Mouse (Mus musculus): ENCODE measurements around the gene Ppl. TPM values are rescaled to one million over a fixed set of nuclear protein-coding genes. Genes with fewer than 3 reads are reported as not detected.

Ppl gene
- polyA plus RNA-seq, 1 experiment = 1.2 TPM

- peak; percentile 85 for DNase-seq (ENCODE audit: low read depth)
- no peak for TF ChIP-seq CTCF (IDR thresholded peaks at IDR 0.05; ENCODE audit: borderline replicate concordance, extremely low read depth, insufficient read depth, insufficient read length)
- no peak for TF ChIP-seq POLR2A (IDR thresholded peaks at IDR 0.05; ENCODE audit: borderline replicate concordance, extremely low read depth, insufficient read depth, insufficient read length, poor library complexity, severe bottlenecking)
Observed at GRCm38 (mm10) chr16:5146367-5147036, 14.3 kb upstream of the Ppl start.

- TF ChIP-seq CTCF (IDR thresholded peaks at IDR 0.05; ENCODE audit: borderline replicate concordance, extremely low read depth, insufficient read depth, insufficient read length) = peak; percentile 67; the same call in 1 of the 2 replicates
- no peak for TF ChIP-seq POLR2A (IDR thresholded peaks at IDR 0.05; ENCODE audit: borderline replicate concordance, extremely low read depth, insufficient read depth, insufficient read length, poor library complexity, severe bottlenecking)
- peak; percentile 93 for DNase-seq (ENCODE audit: low read depth)
Observed at GRCm38 (mm10) chr16:5145570-5145969, 13.3 kb upstream of the Ppl start.

- TF ChIP-seq POLR2A (IDR thresholded peaks at IDR 0.05; ENCODE audit: borderline replicate concordance, extremely low read depth, insufficient read depth, insufficient read length, poor library complexity, severe bottlenecking) (no peak), CTCF (IDR thresholded peaks at IDR 0.05; ENCODE audit: borderline replicate concordance, extremely low read depth, insufficient read depth, insufficient read length) (no peak)
- DNase-seq (ENCODE audit: low read depth) = peak; percentile 37
Observed at GRCm38 (mm10) chr16:5139741-5140140, 7.5 kb upstream of the Ppl start.

- no peak for TF ChIP-seq POLR2A (IDR thresholded peaks at IDR 0.05; ENCODE audit: borderline replicate concordance, extremely low read depth, insufficient read depth, insufficient read length, poor library complexity, severe bottlenecking)
- no peak for TF ChIP-seq CTCF (IDR thresholded peaks at IDR 0.05; ENCODE audit: borderline replicate concordance, extremely low read depth, insufficient read depth, insufficient read length)
- DNase-seq (ENCODE audit: low read depth) = no peak
Observed at GRCm38 (mm10) chr16:5137006-5137540, 4.9 kb upstream of the Ppl start.

GRCm38 (mm10) chr16:5136505-5136904, 4.3 kb upstream of the Ppl start:
- DNase-seq (ENCODE audit: low read depth) = no peak

GRCm38 (mm10) chr16:5135551-5136261, 3.5 kb upstream of the Ppl start:
- DNase-seq (ENCODE audit: low read depth) = no peak
- TF ChIP-seq POLR2A (IDR thresholded peaks at IDR 0.05; ENCODE audit: borderline replicate concordance, extremely low read depth, insufficient read depth, insufficient read length, poor library complexity, severe bottlenecking) = no peak
- no peak for TF ChIP-seq CTCF (IDR thresholded peaks at IDR 0.05; ENCODE audit: borderline replicate concordance, extremely low read depth, insufficient read depth, insufficient read length)

More at GRCm38 (mm10) chr16:5136505-5136904, 4.3 kb upstream of the Ppl start:
- no peak for TF ChIP-seq POLR2A (IDR thresholded peaks at IDR 0.05; ENCODE audit: borderline replicate concordance, extremely low read depth, insufficient read depth, insufficient read length, poor library complexity, severe bottlenecking)
- no peak for TF ChIP-seq CTCF (IDR thresholded peaks at IDR 0.05; ENCODE audit: borderline replicate concordance, extremely low read depth, insufficient read depth, insufficient read length)

- TF ChIP-seq POLR2A (IDR thresholded peaks at IDR 0.05; ENCODE audit: borderline replicate concordance, extremely low read depth, insufficient read depth, insufficient read length, poor library complexity, severe bottlenecking) = no peak
- no peak for TF ChIP-seq CTCF (IDR thresholded peaks at IDR 0.05; ENCODE audit: borderline replicate concordance, extremely low read depth, insufficient read depth, insufficient read length)
- DNase-seq (ENCODE audit: low read depth) = no peak
Observed at GRCm38 (mm10) chr16:5134623-5135330, 2.6 kb upstream of the Ppl start.

GRCm38 (mm10) chr16:5131251-5131922, 834 bp downstream of the Ppl start:
- DNase-seq (ENCODE audit: low read depth) = no peak
- TF ChIP-seq CTCF (IDR thresholded peaks at IDR 0.05; ENCODE audit: borderline replicate concordance, extremely low read depth, insufficient read depth, insufficient read length) = no peak
- no peak for TF ChIP-seq POLR2A (IDR thresholded peaks at IDR 0.05; ENCODE audit: borderline replicate concordance, extremely low read depth, insufficient read depth, insufficient read length, poor library complexity, severe bottlenecking)

- no peak for DNase-seq (ENCODE audit: low read depth)
- TF ChIP-seq POLR2A (IDR thresholded peaks at IDR 0.05; ENCODE audit: borderline replicate concordance, extremely low read depth, insufficient read depth, insufficient read length, poor library complexity, severe bottlenecking) (no peak), CTCF (IDR thresholded peaks at IDR 0.05; ENCODE audit: borderline replicate concordance, extremely low read depth, insufficient read depth, insufficient read length) (no peak)
Observed at GRCm38 (mm10) chr16:5130766-5131165, 1.5 kb downstream of the Ppl start.

- TF ChIP-seq POLR2A (IDR thresholded peaks at IDR 0.05; ENCODE audit: borderline replicate concordance, extremely low read depth, insufficient read depth, insufficient read length, poor library complexity, severe bottlenecking) = no peak
- TF ChIP-seq CTCF (IDR thresholded peaks at IDR 0.05; ENCODE audit: borderline replicate concordance, extremely low read depth, insufficient read depth, insufficient read length) = no peak
- no peak for DNase-seq (ENCODE audit: low read depth)
Observed at GRCm38 (mm10) chr16:5130196-5130595, 2.0 kb downstream of the Ppl start.

Data from brain, embryonic 14.5 days (tissue).